Mouse (Mus musculus) neural tube, embryonic 10.5 days (tissue): ENCODE data around the gene Gm29106.
"Not testable (repeated sequence)": the region's sequence is repeated elsewhere in the genome, so short reads cannot be mapped to it uniquely, and the experiment has no call there.

Source experiments
- DNase-seq: peaks from one replicate; pipeline ENCODE4 v3.0.0-alpha.2; 2017; ENCODE audit warnings: low spot score; ENCODE audit errors: extremely low spot score

Gm29106 gene

DNA sequence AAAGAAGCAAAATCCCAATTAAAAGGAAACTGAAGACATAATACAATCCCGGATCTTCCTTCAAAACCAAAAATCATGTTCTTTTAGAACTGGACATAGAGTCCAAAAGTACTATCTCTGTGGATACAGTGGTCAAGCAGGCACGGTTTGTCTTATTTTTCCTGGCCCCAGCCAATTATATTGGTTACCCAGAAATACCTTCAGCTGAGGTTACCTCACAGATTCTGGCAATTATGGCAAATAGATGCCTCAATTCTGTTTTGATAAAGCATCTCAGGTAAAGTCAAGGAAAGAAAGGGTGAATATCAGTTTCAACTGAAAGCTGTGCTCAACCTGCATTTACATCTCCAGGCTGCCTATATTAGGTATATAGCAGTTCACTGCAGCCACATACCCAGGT is at the start of gene Gm29106:
Gene Gm29106 (plus strand): TSS at position 301 of the 400 bp plus-strand sequence.
- not testable (repeated sequence) for DNase-seq

DNA sequence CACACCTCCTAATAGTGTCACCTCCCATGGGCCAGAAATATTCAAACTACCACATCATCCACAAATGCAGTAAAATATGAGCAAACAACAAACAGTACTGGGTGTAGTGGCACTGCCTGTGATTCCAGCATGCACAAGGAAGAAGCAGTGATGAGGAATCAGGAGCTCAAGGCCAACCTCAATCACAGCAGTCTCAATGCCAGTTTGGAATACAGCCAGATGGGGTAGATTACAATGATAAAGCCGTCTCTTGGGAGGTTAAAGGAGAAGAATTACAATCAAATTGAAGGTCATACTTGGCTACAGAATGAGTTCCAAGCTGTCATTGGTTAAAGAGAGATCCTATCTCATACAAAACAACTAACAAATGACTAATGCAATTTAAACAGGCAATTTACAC is 52.2 kb downstream of the Gm29106 start:
- DNase-seq = no peak

DNA sequence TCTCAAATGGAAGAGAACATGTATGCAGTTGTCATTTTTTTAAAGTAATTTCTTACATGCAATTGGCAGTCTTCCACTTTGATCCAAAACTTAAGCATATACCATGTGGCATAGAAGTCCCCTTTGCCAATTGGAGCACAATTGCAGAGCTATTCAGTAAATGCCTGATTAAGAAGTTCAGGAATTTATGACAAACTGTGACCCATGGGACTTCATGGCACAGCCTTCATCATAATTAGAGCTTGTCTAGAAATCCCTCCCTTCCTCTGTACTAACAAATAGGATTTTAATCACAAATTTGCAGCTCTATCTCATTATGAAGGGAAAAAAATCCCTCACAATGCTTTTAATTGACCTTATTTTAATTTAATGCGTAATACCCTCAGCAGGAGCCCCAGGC is 59.7 kb downstream of the Gm29106 start:
- no peak for DNase-seq
